Mouse (Mus musculus) cerebellum, adult 8-10 months (tissue): ENCODE measurements around the gene Pid1.
A peak's percentile ranks its signal among the peaks of the same experiment; 100 is the strongest.

Experiments used
- DNase-seq: peaks from one replicate; pipeline ENCODE4 v3.0.0; 2022

Pid1 gene

DNA sequence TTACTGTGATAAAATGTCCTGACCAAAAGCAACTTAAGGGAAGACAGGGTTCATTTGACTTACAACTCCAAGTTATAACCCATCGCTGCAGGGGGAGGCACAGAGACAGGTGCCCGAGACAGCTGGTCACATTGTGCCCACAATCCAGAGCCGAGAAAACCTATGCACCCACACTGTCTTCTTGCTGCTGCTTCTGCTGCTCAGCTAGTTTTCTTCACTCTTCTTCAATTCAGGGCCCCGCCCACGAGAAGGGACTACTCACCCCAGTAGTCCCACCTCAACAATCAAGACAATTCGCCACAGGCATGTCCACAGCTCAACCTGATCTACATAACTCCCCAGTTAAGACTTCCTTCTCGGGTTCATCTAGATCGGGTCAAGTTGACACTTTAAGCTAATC is at the start of gene Pid1:
Gene Pid1, minus strand, starts transcription at position 214 of the 400 bp plus-strand sequence.
- no peak for DNase-seq

DNA sequence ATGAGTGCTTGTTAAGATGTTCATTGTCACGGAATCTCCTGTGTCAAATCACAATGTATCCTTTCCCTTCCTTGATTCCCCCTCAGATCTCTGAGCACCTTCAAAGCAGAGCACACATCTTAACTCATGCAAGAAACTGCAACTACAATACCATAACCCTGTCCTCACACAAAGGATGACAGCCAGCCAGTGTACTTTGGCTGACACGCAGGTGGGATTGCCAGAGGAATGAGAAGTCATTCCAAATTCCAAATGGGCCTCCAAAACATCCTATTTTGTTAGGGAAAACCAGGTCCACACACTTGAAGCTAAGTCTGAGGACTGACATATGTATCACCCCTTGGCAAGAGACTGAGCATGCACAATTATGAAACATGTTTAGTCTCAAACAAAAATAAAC is 45.5 kb upstream of the Pid1 start:
- DNase-seq, result no peak

DNA sequence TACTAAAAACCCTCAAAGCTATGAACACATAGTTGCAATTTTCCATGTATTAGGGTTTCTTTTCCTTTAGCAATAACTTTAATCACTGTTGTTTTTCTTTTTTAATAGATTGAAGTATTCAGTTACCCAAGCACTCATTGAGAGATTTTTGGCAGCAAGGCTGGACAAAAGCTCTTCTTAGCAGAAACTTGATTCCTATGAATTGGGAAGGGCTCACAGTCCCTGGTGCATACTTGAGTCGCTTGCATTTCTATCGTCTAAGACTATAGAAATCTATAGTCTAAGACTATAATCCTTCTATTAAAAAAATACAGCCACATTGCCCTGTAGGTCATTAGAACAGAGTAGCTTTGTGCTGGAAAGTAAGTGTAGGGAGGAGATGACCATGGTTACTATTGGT is 44.9 kb upstream of the Pid1 start:
- DNase-seq, result no peak

DNA sequence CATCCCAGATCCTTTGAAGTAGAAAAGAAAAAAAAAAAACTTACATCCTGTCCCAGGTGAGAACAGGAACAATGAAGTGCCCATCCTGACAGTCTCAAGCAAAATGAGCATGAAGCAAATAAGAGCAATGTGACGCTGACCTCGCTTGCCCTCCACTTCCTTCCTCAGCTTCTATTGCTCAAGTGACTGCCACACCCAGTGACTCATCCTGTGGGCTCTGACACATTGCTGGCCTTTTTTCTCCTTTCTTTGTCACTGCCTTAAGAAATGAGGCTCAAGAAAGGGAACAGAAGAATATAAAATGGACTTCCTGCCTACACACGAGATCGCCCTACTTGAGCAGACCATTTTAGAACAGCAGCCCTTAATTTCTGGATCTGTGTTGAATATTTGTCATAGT is 42.9 kb upstream of the Pid1 start:
- DNase-seq, result no peak

DNA sequence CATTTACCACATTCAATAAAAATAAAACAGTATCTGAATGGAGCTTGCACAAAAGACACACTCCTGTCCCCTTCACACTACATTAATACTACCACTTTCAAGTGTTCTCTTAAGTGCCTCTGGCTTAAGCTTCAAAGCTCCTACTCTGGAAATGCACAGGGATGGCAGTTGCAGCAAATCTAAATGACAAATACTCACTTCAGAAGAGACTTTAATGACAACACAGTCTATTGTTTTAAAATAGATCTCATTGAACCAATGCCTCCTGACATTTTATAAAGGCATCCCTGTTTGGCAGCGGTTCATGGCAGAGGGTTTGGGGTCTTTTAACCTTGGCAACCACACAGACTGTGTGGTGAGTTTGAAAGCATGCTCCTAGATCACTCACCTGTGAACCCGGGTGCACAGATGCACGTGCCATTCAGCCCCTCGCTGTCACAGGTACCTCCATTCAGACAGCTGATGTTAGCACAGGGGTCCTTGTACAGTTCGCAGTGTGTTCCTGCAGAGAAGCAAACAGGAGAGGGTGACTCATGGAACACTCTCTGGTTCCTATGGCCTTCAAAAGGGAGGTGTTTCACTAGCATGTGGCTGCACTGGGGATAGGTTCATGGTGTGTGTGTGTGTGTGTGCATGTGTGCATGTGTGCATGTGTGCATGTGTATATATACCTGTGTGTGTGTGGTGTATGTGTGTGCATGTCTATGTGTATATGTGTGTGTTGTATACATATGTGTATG is 41.7 kb upstream of the Pid1 start:
- DNase-seq, result no peak

DNA sequence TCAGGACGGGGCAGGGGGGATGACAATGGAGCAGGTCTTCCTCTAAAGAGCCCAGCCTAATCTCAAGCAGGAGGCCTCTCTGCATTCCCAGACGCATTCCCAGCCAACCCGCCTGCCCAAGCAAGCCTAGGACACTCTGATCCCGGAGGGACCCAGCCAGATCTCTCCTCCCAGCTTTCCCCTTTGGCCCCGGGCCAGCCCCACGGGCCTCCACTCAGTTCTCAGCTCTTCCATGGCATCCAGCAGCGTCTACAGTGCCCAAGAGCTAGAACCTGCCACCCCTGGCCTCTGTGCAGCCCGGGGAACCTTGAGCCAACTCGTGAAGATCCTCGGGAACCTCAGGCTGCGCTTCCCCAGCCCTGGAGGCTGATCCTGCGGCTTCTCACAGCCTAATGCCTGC is 40.9 kb upstream of the Pid1 start:
- DNase-seq, result no peak

DNA sequence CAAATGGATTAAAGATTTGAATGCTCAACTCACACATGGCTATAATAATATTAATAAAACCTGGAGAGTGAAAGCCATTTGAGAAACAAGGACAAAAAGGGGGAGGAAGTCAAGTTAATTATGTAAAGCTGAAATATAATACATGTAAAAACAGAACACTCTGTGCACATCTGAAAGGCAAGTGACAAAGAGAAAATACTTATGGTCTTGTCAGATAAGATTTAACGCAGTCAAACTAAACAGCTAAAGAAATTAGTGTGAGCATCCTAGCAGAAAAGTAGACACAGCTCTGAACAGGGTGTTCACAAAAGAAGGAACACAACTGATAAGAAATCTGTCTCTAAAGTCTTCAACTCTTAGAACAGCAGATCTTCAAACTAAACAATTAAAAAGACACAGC is 38.2 kb upstream of the Pid1 start:
- no peak for DNase-seq

DNA sequence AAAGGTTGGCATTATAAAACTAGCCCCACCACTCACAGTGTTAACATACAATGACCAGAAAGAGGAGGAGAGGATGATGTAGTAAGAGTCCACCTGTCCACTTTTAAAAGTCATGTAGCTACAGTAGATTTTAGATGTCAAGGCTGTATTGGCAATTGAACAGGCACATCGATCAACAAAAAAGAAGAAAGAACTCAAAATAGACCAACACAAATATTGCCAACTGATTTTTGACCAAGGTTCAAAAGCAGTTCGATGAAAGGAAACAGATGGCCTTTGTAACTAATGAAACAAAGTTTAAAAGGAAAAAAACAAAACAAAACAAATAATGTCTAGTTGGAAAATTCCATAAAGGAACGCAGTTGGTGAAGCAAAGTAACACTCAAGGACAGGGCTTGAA is 35.7 kb upstream of the Pid1 start:
- no peak for DNase-seq

DNA sequence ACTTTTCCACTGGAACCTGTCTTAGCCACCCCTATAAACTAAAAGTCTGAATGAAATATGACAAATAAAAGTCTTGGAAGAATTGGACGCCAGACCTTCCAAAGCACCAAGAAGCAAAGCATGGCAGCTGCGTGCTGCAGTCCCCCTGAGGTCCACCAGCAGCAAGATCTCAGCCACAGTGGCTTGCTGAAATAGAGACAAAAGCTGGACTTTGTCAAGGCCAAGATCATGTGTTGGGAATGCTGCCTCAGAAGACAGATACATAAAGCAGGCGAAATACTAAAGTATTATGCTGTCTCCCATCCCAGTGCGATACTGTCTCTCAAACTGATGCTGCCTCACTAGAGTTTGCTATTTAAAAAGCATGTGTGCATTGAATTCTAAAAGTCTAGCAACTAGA is 35.1 kb upstream of the Pid1 start:
- DNase-seq, result no peak

DNA sequence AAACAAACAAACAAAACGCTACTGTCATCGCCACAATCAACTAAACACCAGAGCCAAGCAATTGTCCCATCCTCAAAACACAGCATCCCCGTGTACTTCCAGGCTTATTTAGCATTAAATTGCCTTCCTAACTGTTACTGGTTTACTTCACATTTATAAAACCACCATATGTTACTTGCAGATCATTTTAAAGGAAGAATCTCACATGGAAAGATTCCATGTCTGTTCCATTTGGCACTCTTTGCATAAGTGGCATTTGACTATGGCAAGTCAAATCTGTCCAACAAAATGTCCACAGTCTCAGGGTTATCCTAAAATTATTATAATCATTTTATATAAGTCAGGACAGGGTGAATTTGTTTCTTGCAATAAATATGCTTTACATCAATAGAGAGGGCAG is 32.8 kb upstream of the Pid1 start:
- DNase-seq, result no peak

DNA sequence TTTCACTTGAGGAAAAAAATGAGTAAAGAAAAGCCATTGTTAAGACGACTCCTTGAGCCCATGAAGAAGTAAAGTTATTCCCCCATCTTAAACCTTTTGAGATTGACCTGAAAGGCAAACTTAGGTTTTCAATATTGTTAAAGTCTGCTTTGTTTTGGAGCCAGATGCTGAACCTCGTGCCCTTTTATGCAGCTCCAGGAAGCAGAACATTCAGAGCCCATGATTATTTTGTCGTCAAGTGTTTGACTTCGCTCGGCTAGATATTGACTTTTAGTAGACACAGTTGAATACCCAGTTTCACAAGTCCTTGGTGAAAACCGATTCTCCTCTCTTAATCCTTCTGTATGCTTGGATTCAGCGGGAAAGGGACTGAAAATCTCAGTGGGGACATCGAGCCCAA is 31.9 kb upstream of the Pid1 start:
- DNase-seq, result no peak

DNA sequence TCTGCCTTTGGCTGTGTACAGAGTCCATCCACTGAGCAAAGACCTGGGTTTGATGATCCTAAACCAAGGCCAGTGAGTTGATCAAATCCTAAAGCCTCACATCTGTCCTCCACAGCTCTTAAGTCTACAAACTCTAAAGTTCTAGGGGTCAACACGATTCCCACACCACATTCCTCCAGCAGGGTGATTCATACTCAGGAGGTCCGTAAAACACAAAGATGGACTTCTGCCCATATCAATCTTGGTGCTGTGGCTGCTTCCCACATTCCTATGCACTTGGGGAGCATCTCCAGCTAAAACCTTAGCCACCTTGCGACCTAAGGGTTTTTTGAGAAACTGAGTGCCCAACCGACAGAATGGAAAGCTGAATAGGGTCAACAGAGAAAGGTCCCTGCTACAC is 27.0 kb upstream of the Pid1 start:
- no peak for DNase-seq

DNA sequence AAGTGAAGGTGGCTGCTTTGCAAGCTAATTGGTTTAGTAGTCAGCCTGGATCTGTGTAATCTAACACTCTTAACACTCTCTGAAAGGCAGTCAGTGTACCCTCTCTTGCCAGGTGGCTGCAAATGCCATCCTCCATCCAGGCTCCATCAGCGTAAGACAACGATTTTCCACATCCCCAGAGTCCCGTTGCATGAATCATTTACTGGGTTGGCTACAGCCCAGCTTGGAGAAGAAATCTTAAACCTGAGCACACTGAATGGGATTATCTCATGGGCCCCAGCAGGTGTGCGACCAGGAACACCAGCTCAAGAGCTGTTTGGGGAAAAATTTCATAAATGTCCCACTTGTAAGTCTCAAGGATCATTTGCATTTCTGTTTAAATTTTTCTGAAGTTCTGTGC is 23.6 kb upstream of the Pid1 start:
- peak; percentile 16 for DNase-seq

DNA sequence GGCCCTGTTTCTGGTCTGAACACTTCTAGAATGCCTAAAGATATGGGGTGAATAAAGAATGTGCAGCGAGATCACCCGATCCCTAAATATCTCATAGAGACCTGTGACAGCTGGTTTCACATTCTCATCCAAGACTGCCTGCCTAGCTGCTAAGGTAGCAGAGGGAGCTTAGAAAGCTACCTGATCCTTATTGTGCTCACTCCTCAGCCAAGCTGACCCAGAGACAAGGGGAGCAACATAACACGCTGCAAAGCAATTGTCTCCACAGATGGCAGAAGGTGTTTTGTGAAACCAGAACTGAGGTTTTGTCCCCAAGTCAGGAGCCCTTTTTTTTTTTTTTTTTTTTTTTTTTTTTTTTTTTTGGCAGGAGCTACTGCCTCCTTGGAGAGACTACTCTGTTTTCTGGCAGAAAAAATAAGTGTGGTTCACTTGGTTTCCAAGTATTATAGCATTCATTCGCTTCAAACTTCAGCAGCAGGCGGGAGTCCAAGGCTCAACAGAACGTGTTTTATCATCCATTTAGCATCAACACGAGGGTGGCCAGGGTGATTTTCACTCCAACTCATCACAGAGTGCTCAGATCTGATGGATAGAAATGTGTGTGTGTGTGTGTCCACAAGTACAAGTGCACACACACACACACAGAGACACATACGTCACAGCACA is 22.6 kb upstream of the Pid1 start:
- no peak for DNase-seq

DNA sequence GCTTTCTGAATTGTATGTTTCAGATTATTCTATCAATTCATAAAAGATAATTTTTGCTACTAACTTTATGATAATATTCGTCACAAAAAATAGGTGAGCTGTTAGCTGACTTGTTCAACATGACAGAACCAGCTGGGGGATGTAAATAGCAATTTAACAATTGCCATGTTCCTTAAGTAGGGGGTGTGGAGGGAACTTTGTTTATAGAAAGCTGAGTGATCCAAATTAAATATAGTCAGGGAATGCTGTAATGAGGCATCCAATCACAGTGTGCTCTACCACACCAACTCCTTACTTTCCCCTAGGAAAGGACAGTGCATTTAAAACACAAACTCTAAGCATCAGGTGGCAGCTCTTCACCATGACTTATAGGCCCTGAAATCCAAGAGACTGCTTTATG is 18.7 kb upstream of the Pid1 start:
- DNase-seq, result no peak

DNA sequence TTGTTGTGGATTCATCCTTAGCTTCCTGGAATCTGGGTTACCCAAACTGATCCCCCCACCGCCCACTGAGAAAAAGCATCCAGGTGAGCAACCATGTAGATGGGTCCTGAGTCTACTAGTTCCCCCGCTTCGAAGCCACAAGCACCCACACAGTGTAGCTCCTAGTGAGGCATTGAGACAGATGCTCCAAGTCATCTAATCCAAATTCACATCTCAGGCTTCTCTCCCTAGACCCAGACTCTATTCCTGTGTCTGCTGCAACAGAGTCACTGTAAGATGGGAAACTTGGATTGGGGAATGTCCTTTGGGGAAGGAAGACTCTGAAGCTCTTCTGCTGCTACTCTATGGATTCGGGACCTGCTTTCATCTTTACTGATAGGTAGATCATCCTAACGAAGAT is 18.1 kb upstream of the Pid1 start:
- DNase-seq, result no peak

DNA sequence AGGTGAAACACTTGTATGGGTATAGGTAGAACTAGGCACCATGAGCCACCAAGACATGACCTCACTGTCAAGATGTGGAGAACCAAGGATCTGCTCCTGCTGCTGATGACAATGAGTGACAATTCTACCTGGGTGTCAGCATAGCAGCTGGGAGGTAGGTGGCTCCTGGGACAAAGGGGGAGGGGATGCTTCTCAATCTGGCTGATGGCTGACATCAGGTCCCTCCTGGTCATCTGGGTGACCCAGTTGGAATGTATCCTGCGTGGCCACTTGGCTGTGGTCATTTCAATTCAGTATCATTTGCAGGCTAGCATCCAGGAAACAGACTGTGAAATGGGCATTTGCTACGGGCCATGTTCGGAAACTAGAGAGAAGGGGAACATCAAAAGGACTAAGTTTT is 16.9 kb upstream of the Pid1 start:
- DNase-seq, result no peak

DNA sequence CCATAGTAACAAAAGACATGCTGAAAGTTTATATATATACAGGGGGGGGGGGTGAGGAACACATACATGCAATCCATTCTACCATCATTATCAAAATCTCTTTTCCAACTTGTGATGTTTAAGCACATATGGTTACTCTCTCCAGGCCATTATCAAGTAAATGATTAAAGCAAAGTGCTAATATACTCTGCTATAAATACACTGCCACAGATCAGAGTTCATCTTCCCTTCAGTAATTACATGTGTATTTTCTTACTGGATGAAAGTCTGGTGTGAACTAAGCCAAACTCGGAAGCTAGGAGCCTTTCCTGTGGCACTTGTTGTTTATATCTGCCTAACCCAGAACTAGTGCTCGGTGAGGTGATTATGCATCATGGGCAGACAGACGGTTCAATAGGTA is 3.8 kb upstream of the Pid1 start:
- DNase-seq, result no peak

DNA sequence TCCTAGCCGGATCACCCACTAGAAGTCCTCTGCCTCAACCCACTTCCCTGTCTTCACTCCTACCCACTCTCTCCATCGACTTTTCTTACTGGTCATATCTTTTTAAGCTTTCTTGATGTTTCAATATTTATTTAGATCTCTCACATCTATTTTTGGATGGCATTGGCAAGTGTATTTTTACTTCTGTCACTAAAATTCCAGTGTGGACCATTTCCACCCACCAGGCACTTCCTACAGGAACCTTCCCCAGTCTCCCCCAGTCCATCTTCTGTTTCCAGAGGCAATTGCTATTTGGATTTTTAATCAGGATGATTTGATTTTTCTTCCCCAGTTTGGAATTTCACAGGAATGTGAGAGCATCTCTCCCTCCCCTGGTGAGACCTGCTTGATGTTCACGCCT is 2.6 kb upstream of the Pid1 start:
- no peak for DNase-seq

DNA sequence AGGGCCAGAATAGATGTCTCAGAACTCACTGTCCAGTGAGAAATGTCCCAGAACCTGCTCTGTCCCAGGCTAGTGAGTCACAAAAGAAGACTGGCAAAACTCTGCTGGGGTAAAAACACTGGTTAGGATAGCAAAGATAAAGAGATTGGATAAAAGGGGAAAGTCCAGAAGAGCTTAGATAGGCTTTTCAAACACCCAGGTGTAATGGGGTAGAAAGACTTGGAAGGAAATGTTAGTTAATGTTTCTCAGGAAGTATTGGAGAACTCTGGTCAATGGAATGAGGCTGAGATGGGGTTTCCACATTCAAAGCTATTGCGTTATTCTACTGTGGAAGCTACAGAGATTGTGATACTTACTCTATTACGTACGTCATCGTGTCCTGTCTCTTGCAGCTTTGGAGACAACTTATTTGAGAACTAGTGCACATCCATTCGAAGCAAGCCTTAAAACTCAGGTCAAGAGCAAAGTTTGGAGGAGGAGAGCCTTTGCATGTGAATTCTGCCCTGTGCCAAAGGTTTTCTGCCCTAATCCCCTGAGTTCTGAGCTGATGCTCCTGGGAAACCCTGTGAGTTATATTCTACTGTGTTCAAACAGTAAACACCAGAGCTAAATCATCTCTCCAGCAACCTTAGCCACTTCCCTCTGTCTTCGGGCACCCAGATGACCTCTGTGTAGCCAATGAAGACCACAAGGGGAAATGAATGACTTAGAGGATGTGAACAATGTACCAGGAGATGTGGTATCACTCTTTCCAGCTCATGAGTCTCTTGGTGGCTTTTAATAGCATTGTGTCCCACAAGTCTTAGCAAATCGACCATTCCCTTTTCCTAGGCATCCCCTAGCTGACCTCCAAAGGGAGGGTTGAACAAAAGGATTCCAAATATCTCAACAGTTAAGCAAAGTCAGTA is 1.0 kb downstream of the Pid1 start:
- DNase-seq, result no peak

DNA sequence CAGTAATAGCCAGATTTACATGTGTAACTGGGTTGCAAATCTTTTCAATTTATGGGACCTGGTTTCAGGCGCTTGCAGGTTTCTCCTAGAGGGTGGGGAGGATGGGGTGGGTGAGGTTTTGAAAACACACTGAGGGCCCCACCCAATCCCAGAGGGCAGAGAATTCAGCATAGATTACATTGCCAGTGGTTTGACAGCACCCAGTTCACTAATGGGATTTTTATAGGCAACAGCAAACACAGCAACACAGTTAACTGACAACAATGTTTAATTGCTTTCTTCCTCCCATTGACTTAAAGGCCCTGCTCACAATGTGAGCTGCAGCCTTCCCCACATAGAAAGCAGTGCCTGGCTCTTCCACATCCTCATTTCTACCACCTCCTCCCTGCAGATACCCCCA is 1.8 kb downstream of the Pid1 start:
- DNase-seq, result no peak

DNA sequence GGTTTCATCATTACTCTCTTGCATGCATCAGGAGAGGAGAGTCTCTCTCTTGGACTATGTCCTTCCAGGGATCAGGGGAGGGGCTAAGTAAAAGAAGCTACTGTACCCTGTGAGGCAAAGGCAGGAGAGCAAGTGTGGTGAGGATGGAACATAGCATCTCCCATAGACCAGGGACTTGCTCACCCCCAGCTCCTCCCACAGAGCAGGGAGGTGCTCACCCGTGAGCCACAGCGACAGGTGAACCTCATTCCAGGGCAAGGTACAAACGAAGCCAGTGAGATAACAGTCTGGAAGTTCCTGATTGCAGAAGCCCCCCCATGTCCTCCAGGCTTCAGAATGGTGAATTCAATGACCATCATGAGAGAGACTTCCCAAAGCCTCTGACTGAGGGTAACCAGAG is 2.6 kb downstream of the Pid1 start:
- DNase-seq, result no peak

DNA sequence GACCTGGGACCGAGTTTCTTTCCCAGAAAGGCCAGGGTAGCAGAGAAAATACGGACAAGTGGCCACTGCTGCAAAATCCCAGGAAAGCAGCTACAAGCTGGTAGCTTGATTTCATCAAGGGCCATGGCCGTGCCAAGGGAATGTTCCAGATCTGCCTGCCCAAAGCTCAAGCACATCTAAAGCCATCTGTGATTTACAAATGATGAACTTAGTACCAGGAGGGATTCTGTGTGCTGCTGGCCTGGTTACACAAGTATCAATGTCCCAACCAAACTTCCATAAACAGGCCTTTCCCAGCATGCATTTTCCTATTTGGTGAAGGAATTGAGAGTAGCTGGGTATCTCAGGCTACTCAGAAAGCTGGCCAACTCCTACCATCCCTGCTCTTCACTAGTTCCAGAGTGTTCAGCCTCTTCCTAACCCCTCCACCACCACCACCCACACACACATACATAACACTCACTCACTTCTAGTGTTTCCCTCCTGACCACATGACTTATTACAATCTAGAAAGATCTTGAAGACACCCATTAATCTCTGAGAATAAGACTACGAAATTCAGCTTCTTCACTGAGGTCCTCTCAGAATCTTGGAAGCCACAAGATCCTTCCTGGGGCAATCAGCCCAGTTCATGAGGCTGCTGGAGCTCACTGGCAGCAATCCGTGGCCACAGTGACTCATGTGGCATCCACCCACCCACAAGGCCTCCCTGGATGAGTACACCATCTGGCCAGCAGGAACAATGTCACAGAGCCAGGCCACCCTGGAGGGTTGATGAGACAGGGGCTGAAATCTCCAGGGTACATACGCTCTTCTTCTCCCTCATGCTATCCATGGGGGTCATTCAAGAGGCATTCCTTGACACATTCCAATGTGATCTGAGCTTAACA is 4.1 kb downstream of the Pid1 start:
- peak; percentile 59 for DNase-seq
